Mouse (Mus musculus): ENCODE results near the gene Fam71b.

DNA sequence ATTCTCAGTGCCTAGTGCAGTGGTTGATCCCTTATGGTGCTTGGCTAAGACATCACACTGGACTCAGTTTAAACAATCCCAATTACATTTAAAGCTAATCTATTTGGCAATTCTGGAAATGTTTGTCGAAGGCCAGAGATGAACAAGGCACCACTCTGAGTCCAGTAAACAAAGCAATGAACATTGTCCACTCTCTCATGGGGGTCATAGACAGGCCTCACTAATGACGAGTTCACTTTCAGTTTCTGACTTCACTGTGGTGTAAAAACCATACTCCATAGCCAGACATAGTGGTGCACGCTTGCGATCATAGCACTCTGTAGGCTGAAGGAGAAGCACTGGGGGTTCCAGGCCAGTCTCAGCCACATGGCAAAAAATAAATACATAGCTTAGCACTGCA, 25.9 kb upstream of the Fam71b start:
- TF ChIP-seq CTCF (IDR thresholded peaks at IDR 0.05; ENCODE audit: extremely low read depth, insufficient read depth, insufficient read length, insufficient replicate concordance) (no peak), POLR2A (IDR thresholded peaks at IDR 0.05; ENCODE audit: low read depth, low read length) (no peak)
